Mouse (Mus musculus): Measurements from ENCODE around the gene Pigs. TPM values are rescaled to one million over a fixed set of nuclear protein-coding genes. Genes with fewer than 3 reads are reported as not detected.
A peak's percentile ranks its signal among the peaks of the same experiment; 100 is the strongest.

Gene Pigs
- polyA plus RNA-seq, 1 experiment from 2014 or later = 72.3 TPM

GRCm38 (mm10) chr11:78327215-78327614, 1.0 kb upstream of the Pigs start:
- DNase-seq (ENCODE audit: low spot score) (no peak), ATAC-seq (ENCODE audit: low read depth) (no peak)
- whole genome bisulfite sequencing = 92% methylated on average over 4 of the region's 4 CpGs
- Histone ChIP-seq H3K4me2 (ENCODE audit: low read depth, low read length) (no peak overlapping the region), H3K9me3 (ENCODE audit: control insufficient read depth, low read length) (no peaks in the 10 kb centered on the region), H3K9ac (ENCODE audit: low read depth, low read length) (no peak overlapping the region), H3K27ac (replicated peaks; ENCODE audit: low read depth, low read length) (no peak overlapping the region), H3K27me3 (replicated peaks; ENCODE audit: control insufficient read depth, insufficient read depth, low read length) (no peaks in the 10 kb centered on the region), H3K4me3 (ENCODE audit: low read depth, low read length) (no peak overlapping the region), H3K36me3 (ENCODE audit: control insufficient read depth, insufficient read depth, low read length) (no peaks in the 10 kb centered on the region), H3K4me1 (ENCODE audit: control insufficient read depth, insufficient read depth, low read length) (peaks cover 15% of the 10 kb centered on the region)

GRCm38 (mm10) chr11:78328512-78329056, 369 bp downstream of the Pigs start:
- Histone ChIP-seq H3K27me3 (replicated peaks; ENCODE audit: control insufficient read depth, insufficient read depth, low read length) (no peaks in the 10 kb centered on the region), H3K9ac (ENCODE audit: low read depth, low read length) (peak overlapping the region; percentile 77), H3K4me2 (ENCODE audit: low read depth, low read length) (peak overlapping the region; percentile 86), H3K4me3 (ENCODE audit: low read depth, low read length) (peak overlapping the region; percentile 70), H3K9me3 (ENCODE audit: control insufficient read depth, low read length) (no peaks in the 10 kb centered on the region), H3K4me1 (ENCODE audit: control insufficient read depth, insufficient read depth, low read length) (0 out of 2 replicates have a peak, but pooled peaks cover 4% of the 10 kb centered on the region), H3K36me3 (ENCODE audit: control insufficient read depth, insufficient read depth, low read length) (0 out of 2 replicates have a peak, but pooled peaks cover 9% of the 10 kb centered on the region), H3K27ac (replicated peaks; ENCODE audit: low read depth, low read length) (peak overlapping the region; percentile 71; the same call in 1 of the 2 replicates)
- WGBS = 3% methylated on average over 24 of the region's 41 CpGs
- peak; percentile 75 for ATAC-seq (ENCODE audit: low read depth)
- DNase-seq (ENCODE audit: low spot score) = no peak

- no peak for DNase-seq (ENCODE audit: low spot score)
- no peaks in the 10 kb centered on the region for H3K27me3 ChIP-seq (replicated peaks; ENCODE audit: control insufficient read depth, insufficient read depth, low read length)
- H3K36me3 ChIP-seq (ENCODE audit: control insufficient read depth, insufficient read depth, low read length) = peaks cover 45% of the 10 kb centered on the region
- 0 out of 2 replicates have a peak, but pooled peaks cover 4% of the 10 kb centered on the region for H3K4me1 ChIP-seq (ENCODE audit: control insufficient read depth, insufficient read depth, low read length)
- H3K4me3 ChIP-seq (ENCODE audit: low read depth, low read length) = no peak overlapping the region
- H3K9ac ChIP-seq (ENCODE audit: low read depth, low read length) = no peak overlapping the region
- no peak overlapping the region for H3K4me2 ChIP-seq (ENCODE audit: low read depth, low read length)
- ATAC-seq (ENCODE audit: low read depth) = no peak
- no peaks in the 10 kb centered on the region for H3K9me3 ChIP-seq (ENCODE audit: control insufficient read depth, low read length)
- WGBS = 97% methylated on average over 12 of the region's 12 CpGs
- no peak overlapping the region for H3K27ac ChIP-seq (replicated peaks; ENCODE audit: low read depth, low read length)
Measured at GRCm38 (mm10) chr11:78332676-78333075, 4.5 kb downstream of the Pigs start.

- Histone ChIP-seq H3K36me3 (ENCODE audit: control insufficient read depth, insufficient read depth, low read length) (peaks cover 56% of the 10 kb centered on the region), H3K9me3 (ENCODE audit: control insufficient read depth, low read length) (no peaks in the 10 kb centered on the region), H3K4me3 (ENCODE audit: low read depth, low read length) (no peak overlapping the region), H3K27ac (replicated peaks; ENCODE audit: low read depth, low read length) (no peak overlapping the region), H3K9ac (ENCODE audit: low read depth, low read length) (no peak overlapping the region), H3K4me2 (ENCODE audit: low read depth, low read length) (no peak overlapping the region), H3K4me1 (ENCODE audit: control insufficient read depth, insufficient read depth, low read length) (0 out of 2 replicates have a peak, but pooled peaks cover 3% of the 10 kb centered on the region), H3K27me3 (replicated peaks; ENCODE audit: control insufficient read depth, insufficient read depth, low read length) (no peaks in the 10 kb centered on the region)
- WGBS = 87% methylated on average over 5 of the region's 5 CpGs
- ATAC-seq (ENCODE audit: low read depth) (no peak), DNase-seq (ENCODE audit: low spot score) (no peak)
Measured at GRCm38 (mm10) chr11:78333992-78334391, 5.8 kb downstream of the Pigs start.

GRCm38 (mm10) chr11:78337040-78337439, 8.8 kb downstream of the Pigs start:
- no peaks in the 10 kb centered on the region for H3K27me3 ChIP-seq (replicated peaks; ENCODE audit: control insufficient read depth, insufficient read depth, low read length)
- H3K27ac ChIP-seq (replicated peaks; ENCODE audit: low read depth, low read length) = no peak overlapping the region
- DNase-seq (ENCODE audit: low spot score) = no peak
- H3K36me3 ChIP-seq (ENCODE audit: control insufficient read depth, insufficient read depth, low read length) = peaks cover 67% of the 10 kb centered on the region
- no peaks in the 10 kb centered on the region for H3K9me3 ChIP-seq (ENCODE audit: control insufficient read depth, low read length)
- no peak overlapping the region for H3K4me2 ChIP-seq (ENCODE audit: low read depth, low read length)
- WGBS = 94% methylated on average over 8 of the region's 8 CpGs
- no peak overlapping the region for H3K4me3 ChIP-seq (ENCODE audit: low read depth, low read length)
- no peaks in the 10 kb centered on the region for H3K4me1 ChIP-seq (ENCODE audit: control insufficient read depth, insufficient read depth, low read length)
- ATAC-seq (ENCODE audit: low read depth) = no peak
- H3K9ac ChIP-seq (ENCODE audit: low read depth, low read length) = no peak overlapping the region

GRCm38 (mm10) chr11:78341702-78342101, 13.5 kb downstream of the Pigs start:
- Histone ChIP-seq H3K9me3 (ENCODE audit: control insufficient read depth, low read length) (no peaks in the 10 kb centered on the region), H3K27me3 (replicated peaks; ENCODE audit: control insufficient read depth, insufficient read depth, low read length) (no peaks in the 10 kb centered on the region), H3K9ac (ENCODE audit: low read depth, low read length) (no peak overlapping the region), H3K4me1 (ENCODE audit: control insufficient read depth, insufficient read depth, low read length) (peaks cover 21% of the 10 kb centered on the region), H3K27ac (replicated peaks; ENCODE audit: low read depth, low read length) (no peak overlapping the region), H3K36me3 (ENCODE audit: control insufficient read depth, insufficient read depth, low read length) (peaks cover 31% of the 10 kb centered on the region), H3K4me2 (ENCODE audit: low read depth, low read length) (no peak overlapping the region), H3K4me3 (ENCODE audit: low read depth, low read length) (no peak overlapping the region)
- ATAC-seq (ENCODE audit: low read depth) (no peak), DNase-seq (ENCODE audit: low spot score) (no peak)
- WGBS = 84% methylated on average over 12 of the region's 12 CpGs

GRCm38 (mm10) chr11:78343381-78344327, 15.4 kb downstream of the Pigs start, which contains the start of gene Unc119:
Unc119 (plus strand) TSS chr11:78343482.
- Histone ChIP-seq H3K4me1 (ENCODE audit: control insufficient read depth, insufficient read depth, low read length) (peaks cover 21% of the 10 kb centered on the region), H3K4me3 (ENCODE audit: low read depth, low read length) (peak within 1 kb of the TSS; percentile 84), H3K36me3 (ENCODE audit: control insufficient read depth, insufficient read depth, low read length) (peaks cover 30% of the 10 kb centered on the region), H3K27ac (replicated peaks; ENCODE audit: low read depth, low read length) (peak within 1 kb of the TSS; percentile 82), H3K9me3 (ENCODE audit: control insufficient read depth, low read length) (no peaks in the 10 kb centered on the region), H3K27me3 (replicated peaks; ENCODE audit: control insufficient read depth, insufficient read depth, low read length) (no peaks in the 10 kb centered on the region), H3K4me2 (ENCODE audit: low read depth, low read length) (peak within 1 kb of the TSS; percentile 66), H3K9ac (ENCODE audit: low read depth, low read length) (peak within 1 kb of the TSS; percentile 86)
- WGBS = 1% methylated on average over 29 of the region's 66 CpGs
- peak; percentile 87 for ATAC-seq (ENCODE audit: low read depth)
- DNase-seq (ENCODE audit: low spot score) = peak; percentile 91

GRCm38 (mm10) chr11:78344328-78344889, 16.2 kb downstream of the Pigs start:
- no peaks in the 10 kb centered on the region for H3K9me3 ChIP-seq (ENCODE audit: control insufficient read depth, low read length)
- WGBS = 61% methylated on average over 6 of the region's 6 CpGs
- peaks cover 21% of the 10 kb centered on the region for H3K4me1 ChIP-seq (ENCODE audit: control insufficient read depth, insufficient read depth, low read length)
- ATAC-seq (ENCODE audit: low read depth) (no peak), DNase-seq (ENCODE audit: low spot score) (no peak)
- H3K36me3 ChIP-seq (ENCODE audit: control insufficient read depth, insufficient read depth, low read length) = peaks cover 31% of the 10 kb centered on the region
- peak overlapping the region; percentile 66 for H3K4me2 ChIP-seq (ENCODE audit: low read depth, low read length)
- peak overlapping the region; percentile 86 for H3K9ac ChIP-seq (ENCODE audit: low read depth, low read length)
- no peak overlapping the region for H3K27ac ChIP-seq (replicated peaks; ENCODE audit: low read depth, low read length)
- no peaks in the 10 kb centered on the region for H3K27me3 ChIP-seq (replicated peaks; ENCODE audit: control insufficient read depth, insufficient read depth, low read length)
- H3K4me3 ChIP-seq (ENCODE audit: low read depth, low read length) = peak overlapping the region; percentile 84
